Mouse (Mus musculus) cerebellum, adult 2 months (tissue): Measurements from ENCODE around the gene Atp6v1b1. TPM values are rescaled to one million over a fixed set of nuclear protein-coding genes. Genes with fewer than 3 reads are reported as not detected.
A peak's percentile ranks its signal among the peaks of the same experiment; 100 is the strongest.

ENCODE experiments used
- DNase-seq, 2 experiments: peaks; one replicate each; pipeline ENCODE4 v3.0.0; 2021
- H3K27ac ChIP-seq: fragments of 200-500 bp; 2 replicates; pipeline ENCODE4 v1.5.1; 2012; ENCODE audit warnings: low read length, control low read depth, inconsistent platforms; ENCODE audit not compliant: insufficient read depth
- H3K27me3 ChIP-seq: fragments of 200-500 bp; 2 replicates; pipeline ENCODE4 v1.6.1; 2012; ENCODE audit warnings: inconsistent platforms, mild to moderate bottlenecking, low read length, moderate library complexity; ENCODE audit not compliant: control insufficient read depth, insufficient read depth
- H3K4me1 ChIP-seq: fragments of 200-500 bp; 2 replicates; pipeline ENCODE4 v1.6.1; 2011; ENCODE audit warnings: low read length; ENCODE audit not compliant: control insufficient read depth, insufficient read depth
- H3K4me3 ChIP-seq: fragments of 200-500 bp; replicated peaks from 2 replicates; pipeline ENCODE3; 2011; ENCODE audit warnings: mild to moderate bottlenecking, low read depth, low read length, control low read depth; ENCODE audit not compliant: insufficient read depth
- CTCF ChIP-seq: fragments of 200-500 bp; IDR thresholded peaks from 2 replicates; pipeline ENCODE4 v1.5.1; 2011; ENCODE audit warnings: low read depth, mild to moderate bottlenecking, control low read depth, low read length, moderate library complexity, borderline replicate concordance; ENCODE audit not compliant: insufficient read depth
- POLR2A ChIP-seq: fragments of 200-500 bp; IDR thresholded peaks from 2 replicates; pipeline ENCODE4 v1.6.1; 2011; ENCODE audit warnings: low read length, control low read depth, borderline replicate concordance; ENCODE audit not compliant: insufficient read depth
- WGBS: fragments of 180-500 bp; shearing (Covaris S2); methylation state at CpG from one replicate; pipeline ENCODE4 v1.1.7; 2018; 5-methylcytosine and 5-hydroxymethylcytosine counted together
- polyA plus RNA-seq: library from polyadenylated mRNA; depleted of rRNA; stranded (reverse); fragments of >200 nt; gene quantifications from 2 replicates; pipeline ENCODE4 v1.2.3, GENCODE M21; 2012

Gene Atp6v1b1
- polyA plus RNA-seq, 1 experiment = not detected

DNA sequence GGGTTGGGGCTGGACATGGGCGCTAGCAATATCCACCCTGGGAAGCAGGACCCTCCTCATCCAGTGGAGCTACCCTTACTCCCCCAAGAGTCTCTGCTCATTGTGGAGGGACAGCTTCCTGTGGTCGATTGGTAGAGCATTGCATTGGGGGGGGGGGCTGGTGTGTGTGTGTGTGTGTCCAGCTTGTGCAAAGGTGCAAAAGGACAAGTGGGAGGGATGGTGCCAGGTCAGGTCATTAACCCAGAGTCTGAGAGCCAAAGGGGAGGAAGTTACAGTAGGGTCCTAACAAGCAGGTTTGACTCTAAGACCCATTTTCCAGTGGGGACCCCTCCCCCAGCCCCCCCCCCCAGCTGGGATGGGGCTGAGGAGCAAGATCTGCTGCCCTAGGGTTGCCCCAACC, 2.7 kb downstream of the Atp6v1b1 start:
- 50% methylated on average over 2 of the region's 2 CpGs for WGBS
- H3K4me1 ChIP-seq = no peaks in the 10 kb centered on the region
- TF ChIP-seq CTCF = no peak
- TF ChIP-seq POLR2A = no peak
- no peak for DNase-seq
- no peak overlapping the region for H3K27ac ChIP-seq
- no peaks in the 10 kb centered on the region for H3K27me3 ChIP-seq
- no peak overlapping the region for H3K4me3 ChIP-seq

DNA sequence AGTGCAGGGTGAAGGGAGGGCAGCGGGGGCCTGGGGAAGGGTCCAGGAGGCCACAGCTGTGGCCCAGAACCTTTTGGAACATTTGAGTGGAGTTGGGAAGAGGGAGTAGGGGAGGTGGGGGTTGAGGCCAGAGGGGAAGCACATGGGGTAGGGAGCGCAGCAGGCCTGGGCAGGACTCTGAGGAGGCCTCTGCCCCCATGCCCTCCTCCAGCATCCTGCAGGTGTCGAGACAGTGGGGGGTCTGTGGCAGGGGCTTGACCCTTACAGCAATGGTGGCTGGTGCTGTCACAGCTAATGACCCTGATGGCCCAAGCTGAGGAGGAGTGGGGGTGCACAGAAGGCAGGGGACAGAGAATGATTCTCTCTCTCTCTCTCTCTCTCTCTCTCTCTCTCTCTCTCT, 6.5 kb downstream of the Atp6v1b1 start:
- H3K4me3 ChIP-seq = no peak overlapping the region
- H3K27ac ChIP-seq = no peak overlapping the region
- no peak for TF ChIP-seq POLR2A
- TF ChIP-seq CTCF = no peak
- DNase-seq = no peak
- no peaks in the 10 kb centered on the region for H3K27me3 ChIP-seq
- no peaks in the 10 kb centered on the region for H3K4me1 ChIP-seq
- WGBS = 53% methylated on average over 3 of the region's 3 CpGs

DNA sequence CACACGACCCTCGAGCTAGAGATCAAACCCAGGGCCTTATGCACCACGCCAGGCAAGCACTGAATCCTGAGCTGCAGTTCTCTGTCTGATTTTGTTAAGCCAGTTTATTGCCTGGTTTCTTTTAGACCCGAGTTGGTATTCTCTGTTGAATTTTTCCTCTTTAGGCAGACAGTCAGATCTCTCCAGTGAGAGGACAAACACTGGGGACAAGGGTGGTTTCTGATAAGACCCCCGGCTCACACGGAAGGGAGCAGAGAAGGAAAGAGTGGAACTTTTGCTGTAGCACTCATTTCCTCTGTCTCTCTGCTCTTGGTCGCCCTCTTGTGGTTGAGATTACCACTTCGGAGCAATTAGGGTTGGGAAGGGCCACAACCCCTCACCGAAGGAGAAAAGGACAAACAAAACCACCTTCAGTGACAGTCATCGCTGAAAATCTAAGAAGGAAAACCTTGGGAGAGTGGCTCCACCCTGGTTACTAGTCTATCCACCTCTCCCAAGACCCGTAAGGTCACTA, 7.4 kb downstream of the Atp6v1b1 start:
- 11% methylated on average over 11 of the region's 11 CpGs for WGBS
- H3K27me3 ChIP-seq = no peaks in the 10 kb centered on the region
- no peak overlapping the region for H3K4me3 ChIP-seq
- TF ChIP-seq POLR2A = no peak
- TF ChIP-seq CTCF = peak; percentile 77
- peak; percentile 15 to 45 for DNase-seq
- H3K27ac ChIP-seq = no peak overlapping the region
- no peaks in the 10 kb centered on the region for H3K4me1 ChIP-seq

DNA sequence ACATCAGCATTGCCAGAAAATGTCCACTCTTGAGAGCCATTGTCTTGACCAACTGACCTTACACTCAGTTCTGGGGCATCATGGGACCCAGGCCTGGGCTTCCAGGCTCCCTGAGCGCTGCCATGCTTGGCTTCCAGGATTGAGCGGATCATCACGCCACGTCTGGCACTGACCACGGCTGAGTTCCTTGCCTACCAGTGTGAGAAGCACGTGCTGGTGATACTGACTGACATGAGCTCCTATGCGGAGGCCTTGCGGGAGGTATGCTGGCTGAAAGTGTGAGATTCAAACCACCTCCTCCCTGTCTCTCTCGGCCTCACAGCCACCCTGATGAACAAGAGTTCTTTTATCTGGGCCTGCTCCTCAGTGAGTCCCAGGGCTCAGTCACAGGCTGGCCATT, 13.3 kb downstream of the Atp6v1b1 start:
- Histone ChIP-seq H3K27ac (no peak overlapping the region), H3K4me3 (no peak overlapping the region), H3K4me1 (no peaks in the 10 kb centered on the region), H3K27me3 (no peaks in the 10 kb centered on the region)
- WGBS = 68% methylated on average over 9 of the region's 9 CpGs
- DNase-seq = no peak
- no peak for TF ChIP-seq POLR2A
- no peak for TF ChIP-seq CTCF

DNA sequence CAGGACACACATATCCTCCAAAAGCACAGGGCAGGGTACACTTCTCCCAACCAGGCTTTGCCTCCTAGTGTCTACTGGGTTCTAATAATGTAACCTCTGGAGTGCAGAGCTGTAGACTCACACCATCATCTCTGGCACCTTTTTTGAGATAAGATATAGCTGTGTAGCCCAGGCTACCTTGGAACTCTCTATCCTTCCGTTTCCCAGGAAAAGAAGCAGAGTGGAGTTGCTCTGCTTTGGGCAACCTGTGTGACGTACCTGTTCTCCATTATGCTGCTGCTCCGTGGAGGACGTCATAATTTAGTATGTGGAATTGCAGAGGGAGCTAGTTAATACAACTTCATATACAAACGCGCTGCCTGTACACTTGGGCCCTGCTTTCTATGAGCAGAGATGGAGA, 19.6 kb downstream of the Atp6v1b1 start, which contains the start of gene Ankrd53:
Gene Ankrd53, plus strand, starts transcription at position 301 of the 400 bp plus-strand sequence.
- H3K4me3 ChIP-seq = no peak within 1 kb of the TSS
- TF ChIP-seq CTCF (no peak), POLR2A (no peak)
- H3K4me1 ChIP-seq = no peaks in the 10 kb centered on the region
- H3K27me3 ChIP-seq = no peaks in the 10 kb centered on the region
- no peak for DNase-seq
- 63% methylated on average over 6 of the region's 6 CpGs for WGBS
- H3K27ac ChIP-seq = no peak within 1 kb of the TSS

DNA sequence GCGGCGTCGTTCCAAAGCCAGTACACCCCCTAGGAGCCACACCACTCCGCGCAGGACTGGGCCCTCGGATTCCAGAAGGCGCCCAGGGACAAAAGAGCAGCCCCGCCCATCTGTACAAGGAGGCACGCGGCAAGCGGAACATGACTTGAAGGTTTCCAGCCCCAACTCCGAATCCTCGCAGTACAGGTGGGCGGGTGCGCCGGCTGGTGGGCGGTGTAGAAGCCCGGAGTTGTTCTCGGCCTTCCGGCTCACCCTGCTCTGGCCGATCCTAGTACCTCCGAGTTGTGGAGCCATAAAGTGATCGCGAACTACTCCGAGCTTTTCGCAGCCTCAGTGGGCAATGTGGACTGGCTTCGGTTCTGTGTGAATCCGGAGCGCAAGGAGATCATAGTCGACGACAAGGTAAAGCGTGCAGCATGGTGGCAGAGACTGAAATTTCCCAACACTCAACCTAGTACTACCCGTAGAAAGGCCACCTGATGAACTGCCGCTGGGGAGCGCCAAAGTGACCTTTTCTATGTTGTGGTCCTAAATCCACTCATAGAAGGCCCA, 20.2 kb downstream of the Atp6v1b1 start:
- Histone ChIP-seq H3K27me3 (no peaks in the 10 kb centered on the region), H3K4me3 (no peak overlapping the region), H3K4me1 (no peaks in the 10 kb centered on the region), H3K27ac (no peak overlapping the region)
- 22% methylated on average over 35 of the region's 35 CpGs for WGBS
- no peak for DNase-seq
- TF ChIP-seq POLR2A (no peak), CTCF (no peak)

DNA sequence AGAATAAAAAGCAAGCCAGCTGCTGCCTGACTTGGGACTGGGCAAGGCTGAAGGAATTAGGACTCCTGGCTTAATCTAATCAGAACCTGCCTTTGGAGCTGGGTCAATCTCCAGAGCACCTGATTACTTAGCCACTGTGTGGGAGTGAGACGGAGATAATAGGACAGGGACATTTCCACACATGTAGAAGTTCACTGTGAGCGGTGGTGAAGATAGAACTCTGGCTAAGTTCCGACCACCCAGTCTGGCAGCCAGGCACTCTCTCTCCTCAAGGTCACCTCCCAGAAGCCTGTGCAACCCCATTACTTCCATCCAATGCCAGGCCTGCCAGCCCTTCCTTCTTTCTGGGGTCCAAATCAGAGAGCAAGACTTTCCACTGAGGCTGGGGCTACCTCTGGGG, 24.2 kb downstream of the Atp6v1b1 start:
- no peak overlapping the region for H3K27ac ChIP-seq
- no peak for DNase-seq
- H3K4me3 ChIP-seq = no peak overlapping the region
- WGBS = 87% methylated on average over 3 of the region's 3 CpGs
- no peaks in the 10 kb centered on the region for H3K27me3 ChIP-seq
- TF ChIP-seq CTCF (no peak), POLR2A (no peak)
- H3K4me1 ChIP-seq = no peaks in the 10 kb centered on the region

DNA sequence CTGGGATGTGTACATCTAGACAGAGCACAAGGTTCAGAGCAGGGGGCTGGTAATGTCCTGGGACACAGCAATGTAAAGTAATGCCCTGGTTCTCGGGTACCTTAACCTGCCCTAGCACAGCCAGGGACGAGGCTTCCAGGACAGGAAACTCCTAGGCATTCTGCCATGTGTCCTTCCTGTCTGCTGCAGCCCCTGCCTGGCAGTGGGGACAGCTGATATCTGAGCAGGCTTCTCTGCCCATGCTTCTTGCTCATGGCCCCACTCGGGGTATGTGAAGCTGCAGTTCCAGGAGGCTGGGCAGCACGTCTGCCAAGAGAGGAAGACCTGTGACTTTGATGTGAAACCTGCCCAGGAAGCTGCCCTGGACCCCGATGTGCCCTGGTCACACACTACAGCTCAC, 25.7 kb downstream of the Atp6v1b1 start:
- no peak for DNase-seq
- no peaks in the 10 kb centered on the region for H3K27me3 ChIP-seq
- TF ChIP-seq CTCF (no peak), POLR2A (no peak)
- WGBS = 68% methylated on average over 5 of the region's 5 CpGs
- H3K4me1 ChIP-seq = peaks cover 4% of the 10 kb centered on the region; the same call in 1 of the 2 replicates
- H3K4me3 ChIP-seq = no peak overlapping the region
- H3K27ac ChIP-seq = no peak overlapping the region
